Mouse (Mus musculus) C2C12 (cell line): ENCODE results near the gene Ppp1cb. TPM values are rescaled to one million over a fixed set of nuclear protein-coding genes. Genes with fewer than 3 reads are reported as not detected.

Experiments
- H3K27me3 ChIP-seq: one replicate; pipeline ENCODE4 v1.6.1; 2011; ENCODE audit not compliant: control insufficient read depth, insufficient read depth, insufficient read length
- H3K36me3 ChIP-seq: one replicate; pipeline ENCODE4 v1.6.1; 2011; ENCODE audit not compliant: control insufficient read depth, insufficient read depth
- H3K4me3 ChIP-seq: one replicate; pipeline ENCODE4 v1.5.1; 2011; ENCODE audit warnings: mild to moderate bottlenecking, control low read depth; ENCODE audit not compliant: poor library complexity, insufficient read depth, severe bottlenecking
- H3K79me2 ChIP-seq: one replicate; pipeline ENCODE4 v1.6.1; 2011; ENCODE audit not compliant: control insufficient read depth, insufficient read depth
- H3K79me3 ChIP-seq: one replicate; pipeline ENCODE4 v1.6.1; 2011; ENCODE audit warnings: low read depth, control low read depth
- H3ac ChIP-seq: one replicate; pipeline ENCODE3; 2011; ENCODE audit warnings: low read depth; ENCODE audit not compliant: control insufficient read depth, insufficient read length
- CEBPB ChIP-seq: IDR thresholded peaks from one replicate; pipeline ENCODE4 v1.6.1; 2011; ENCODE audit warnings: low read depth, mild to moderate bottlenecking, control low read depth, moderate library complexity
- CTCF ChIP-seq: IDR thresholded peaks from one replicate; pipeline ENCODE4 v1.5.1; 2011; ENCODE audit not compliant: control insufficient read depth, insufficient read depth, insufficient read length
- FOSL1 ChIP-seq: IDR thresholded peaks from one replicate; pipeline ENCODE4 v1.8.0; 2011; ENCODE audit warnings: mild to moderate bottlenecking, low read length; ENCODE audit not compliant: poor library complexity, insufficient read depth, severe bottlenecking
- MAX ChIP-seq: IDR thresholded peaks from one replicate; pipeline ENCODE4 v1.6.1; 2011; ENCODE audit warnings: mild to moderate bottlenecking, control low read depth
- MYOD1 ChIP-seq: IDR thresholded peaks from one replicate; pipeline ENCODE4 v1.6.1; 2011; ENCODE audit warnings: low read depth; ENCODE audit not compliant: control insufficient read depth, insufficient read length
- MYOG ChIP-seq: IDR thresholded peaks from one replicate; pipeline ENCODE4 v1.6.1; 2011; ENCODE audit not compliant: control insufficient read depth, insufficient read length; ENCODE audit errors: extremely low read depth
- USF1 ChIP-seq: IDR thresholded peaks from one replicate; pipeline ENCODE4 v1.6.1; 2011; ENCODE audit warnings: low read depth, mild to moderate bottlenecking, control low read depth, moderate library complexity
- polyA plus RNA-seq: library from polyadenylated mRNA; unstranded; fragments of >200 nt; fragmentation: generic; extraction: Trizol; gene quantifications from one replicate; pipeline ENCODE4 v1.2.1, GENCODE M21; 2012; ENCODE audit warnings: missing spikeins

Ppp1cb gene
- polyA plus RNA-seq, 1 experiment, result 37.9 TPM

DNA sequence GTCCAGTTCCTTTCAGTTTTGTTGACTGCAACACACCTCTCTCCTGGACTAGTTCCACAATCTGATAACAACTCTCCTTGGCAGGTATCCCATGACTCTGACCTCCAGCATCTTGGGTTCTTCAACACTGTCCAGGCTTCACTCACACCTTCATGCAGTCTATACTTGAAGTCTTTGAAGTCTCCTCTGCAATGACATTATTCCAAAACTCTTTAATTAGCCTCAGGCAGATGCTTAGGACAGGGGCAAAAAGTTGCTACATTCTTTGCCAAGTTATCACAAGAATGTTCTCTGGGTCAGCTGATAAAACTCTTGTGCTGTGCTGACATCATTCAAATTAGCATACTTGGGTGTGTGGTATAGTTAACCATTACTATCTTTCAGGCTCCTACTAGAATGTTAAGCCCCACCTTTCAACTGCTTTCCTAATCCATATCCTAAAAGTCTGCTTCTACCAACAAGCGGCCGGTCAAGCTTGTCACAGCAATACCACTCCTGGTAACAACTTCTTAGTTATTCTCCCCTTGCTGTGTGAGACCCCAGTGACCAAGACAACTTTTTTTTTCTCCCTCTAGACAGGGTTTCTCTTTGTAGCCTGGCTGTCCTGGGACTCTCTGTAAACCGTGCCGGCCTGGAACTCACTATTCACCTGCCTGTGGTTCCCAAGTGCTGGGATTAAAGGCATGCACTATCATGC lies 13.8 kb downstream of the Ppp1cb start:
- Histone ChIP-seq H3K79me2 (peaks cover 95% of the 10 kb centered on the region), H3ac (no peak overlapping the region), H3K36me3 (no peaks in the 10 kb centered on the region), H3K79me3 (peaks cover 90% of the 10 kb centered on the region), H3K27me3 (no peaks in the 10 kb centered on the region), H3K4me3 (no peak overlapping the region)
- TF ChIP-seq MYOG, result no peak
- TF ChIP-seq USF1, result no peak
- TF ChIP-seq MYOD1, result no peak
- no peak for TF ChIP-seq CTCF
- TF ChIP-seq FOSL1, result no peak
- no peak for TF ChIP-seq CEBPB
- TF ChIP-seq MAX, result no peak

DNA sequence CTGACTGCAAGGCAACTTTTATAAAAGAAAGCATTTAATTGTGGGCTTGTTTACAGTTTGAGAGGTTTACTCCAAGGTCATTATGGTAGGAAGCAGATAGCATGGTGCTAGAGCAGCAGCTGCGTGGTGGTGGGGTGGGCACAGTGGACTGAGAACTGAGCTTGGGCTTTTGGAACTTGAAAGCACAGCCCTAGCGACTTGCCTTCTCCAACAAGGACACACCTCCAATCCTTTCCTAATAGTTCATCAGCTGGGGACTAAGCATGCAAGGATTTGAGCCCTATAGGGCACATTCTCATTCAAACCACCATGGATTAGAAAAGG lies 14.3 kb downstream of the Ppp1cb start:
- no peak overlapping the region for H3K4me3 ChIP-seq
- no peak overlapping the region for H3ac ChIP-seq
- peaks cover 90% of the 10 kb centered on the region for H3K79me3 ChIP-seq
- peaks cover 95% of the 10 kb centered on the region for H3K79me2 ChIP-seq
- no peaks in the 10 kb centered on the region for H3K27me3 ChIP-seq
- TF ChIP-seq MYOG (no peak), CEBPB (no peak), USF1 (no peak), CTCF (no peak), MYOD1 (no peak), MAX (no peak), FOSL1 (no peak)
- no peaks in the 10 kb centered on the region for H3K36me3 ChIP-seq

DNA sequence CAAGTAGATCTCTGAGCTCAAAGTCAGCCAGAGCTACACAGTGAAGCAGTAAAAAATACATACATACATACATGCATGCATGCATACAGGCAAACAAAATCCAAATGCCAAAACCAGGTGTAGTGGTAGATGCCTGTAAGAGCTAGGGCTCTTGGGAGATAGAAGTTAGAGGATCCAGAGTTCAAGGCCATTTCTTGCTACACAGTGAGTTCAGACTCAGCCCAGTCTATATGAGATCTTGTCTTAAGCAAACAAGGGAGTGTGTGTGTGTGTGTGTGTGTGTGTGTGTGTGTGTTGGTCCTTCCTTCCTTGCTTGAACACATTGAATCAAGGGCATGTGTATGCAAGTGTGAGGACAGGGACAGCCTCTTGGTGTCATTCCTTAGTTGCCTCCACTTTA lies 17.9 kb downstream of the Ppp1cb start:
- no peak overlapping the region for H3K4me3 ChIP-seq
- no peak overlapping the region for H3ac ChIP-seq
- no peaks in the 10 kb centered on the region for H3K27me3 ChIP-seq
- TF ChIP-seq FOSL1 (no peak), MAX (no peak), CTCF (no peak), MYOG (no peak), USF1 (no peak), CEBPB (no peak), MYOD1 (no peak)
- peaks cover 92% of the 10 kb centered on the region for H3K79me2 ChIP-seq
- H3K79me3 ChIP-seq, result peaks cover 72% of the 10 kb centered on the region
- peaks cover 12% of the 10 kb centered on the region for H3K36me3 ChIP-seq

DNA sequence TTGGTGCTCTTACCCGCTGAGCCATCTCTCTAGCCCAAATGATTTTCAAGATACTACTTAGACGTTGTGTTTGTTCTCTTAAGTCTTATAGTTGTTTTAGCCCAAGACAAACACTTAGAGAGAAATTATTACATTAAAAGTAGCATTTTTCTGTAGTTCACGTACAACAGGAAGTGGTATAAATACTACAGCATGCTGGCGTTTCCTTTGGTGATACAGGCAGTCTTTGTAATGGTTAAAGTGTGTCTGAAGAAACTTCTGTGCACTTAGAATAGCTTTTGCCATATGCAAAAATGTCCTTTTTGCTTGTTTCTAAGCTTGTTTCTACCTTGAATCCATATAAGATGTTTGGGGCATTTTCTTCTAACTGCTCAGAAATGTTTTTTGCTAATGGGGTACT lies 20.3 kb downstream of the Ppp1cb start:
- Histone ChIP-seq H3K79me2 (peaks cover 71% of the 10 kb centered on the region), H3K79me3 (peaks cover 54% of the 10 kb centered on the region), H3ac (no peak overlapping the region), H3K4me3 (no peak overlapping the region), H3K36me3 (peaks cover 30% of the 10 kb centered on the region), H3K27me3 (no peaks in the 10 kb centered on the region)
- TF ChIP-seq MYOG (no peak), USF1 (no peak), CTCF (no peak), FOSL1 (no peak), MYOD1 (no peak), MAX (no peak), CEBPB (no peak)

DNA sequence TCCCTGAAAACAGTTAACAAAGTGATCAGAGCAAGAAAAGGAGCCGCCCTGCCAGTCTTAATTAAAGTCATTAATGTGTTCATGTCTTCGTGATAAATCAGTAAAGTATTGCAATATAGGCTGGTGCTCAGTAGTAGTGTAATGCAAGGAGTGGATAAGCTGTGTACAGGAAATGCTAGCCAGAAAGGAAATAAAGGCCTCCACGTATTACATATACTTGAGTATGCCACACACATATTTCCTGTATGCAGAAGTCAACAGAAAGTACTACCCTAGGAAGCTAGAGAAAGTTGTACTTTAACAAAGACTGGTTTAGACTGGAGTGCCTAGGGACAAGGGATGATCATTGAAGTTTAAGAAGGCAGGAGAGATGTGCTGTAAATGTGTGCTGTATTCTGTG lies 26.8 kb downstream of the Ppp1cb start:
- TF ChIP-seq MYOG (no peak), USF1 (no peak), MYOD1 (no peak), MAX (no peak), CEBPB (no peak), CTCF (no peak), FOSL1 (no peak)
- peaks cover 90% of the 10 kb centered on the region for H3K36me3 ChIP-seq
- peaks cover 7% of the 10 kb centered on the region for H3K79me3 ChIP-seq

DNA sequence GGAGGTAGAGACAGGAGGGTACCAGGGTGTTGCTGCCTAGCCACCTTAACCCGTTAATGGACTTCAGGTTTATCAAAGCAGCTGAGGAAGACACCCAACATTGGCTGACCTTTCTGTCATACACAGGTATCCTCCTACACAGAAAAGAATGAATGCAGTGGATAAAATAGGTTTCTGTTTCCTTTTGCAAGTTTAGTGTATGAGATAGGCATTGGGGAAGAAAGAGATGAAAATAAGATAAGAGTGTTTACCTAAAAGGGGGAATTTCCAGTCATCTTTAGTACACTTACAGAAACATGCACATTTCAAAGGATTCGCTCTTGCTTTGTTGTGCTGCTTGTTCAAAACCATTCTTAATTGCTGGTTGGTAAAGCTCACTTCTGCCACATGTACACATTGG lies 29.4 kb downstream of the Ppp1cb start:
- no peak overlapping the region for H3ac ChIP-seq

More for the DNA sequence above, 26.8 kb downstream of the Ppp1cb start:
- peaks cover 11% of the 10 kb centered on the region for H3K79me2 ChIP-seq
- no peak overlapping the region for H3ac ChIP-seq
- H3K27me3 ChIP-seq, result no peaks in the 10 kb centered on the region
- no peak overlapping the region for H3K4me3 ChIP-seq

More for the DNA sequence above, 29.4 kb downstream of the Ppp1cb start:
- Histone ChIP-seq H3K36me3 (peaks cover 92% of the 10 kb centered on the region), H3K79me3 (no peaks in the 10 kb centered on the region), H3K79me2 (no peaks in the 10 kb centered on the region), H3K4me3 (no peak overlapping the region), H3K27me3 (no peaks in the 10 kb centered on the region)
- TF ChIP-seq MYOG (no peak), MYOD1 (no peak), USF1 (no peak), MAX (no peak), FOSL1 (no peak), CTCF (no peak), CEBPB (no peak)
